Mouse (Mus musculus): ENCODE measurements around the gene H2al1c.
"Not testable (repeated sequence)": the region's sequence is repeated elsewhere in the genome, so short reads cannot be mapped to it uniquely, and the experiment has no call there.

The H2al1c gene
- long read RNA-seq, experiment 1, result 0 reads
- long read RNA-seq, experiment 2, result 0 reads

DNA sequence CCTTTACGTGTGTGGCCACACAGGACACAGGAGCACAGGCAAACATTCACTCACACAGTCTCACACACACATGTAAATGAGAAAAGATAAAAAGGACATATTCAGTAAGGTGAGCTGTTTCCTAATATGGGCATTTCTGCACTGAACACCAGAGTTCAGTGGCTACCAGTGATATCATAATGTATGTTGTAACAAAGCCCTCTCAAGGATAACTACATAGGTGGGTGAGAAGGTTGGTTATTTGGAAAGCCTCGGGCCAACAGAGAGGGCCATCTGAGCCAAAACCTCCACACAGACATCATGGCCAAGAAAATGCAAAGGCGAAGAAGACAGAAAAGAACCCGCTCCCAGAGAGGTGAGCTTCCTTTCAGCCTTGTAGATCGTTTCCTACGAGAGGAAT is at the start of gene H2al1c:
Gene H2al1c, plus strand, starts transcription at position 301 of the 400 bp plus-strand sequence.
- intact Hi-C loops (cut with DNase I), result not testable (repeated sequence)

DNA sequence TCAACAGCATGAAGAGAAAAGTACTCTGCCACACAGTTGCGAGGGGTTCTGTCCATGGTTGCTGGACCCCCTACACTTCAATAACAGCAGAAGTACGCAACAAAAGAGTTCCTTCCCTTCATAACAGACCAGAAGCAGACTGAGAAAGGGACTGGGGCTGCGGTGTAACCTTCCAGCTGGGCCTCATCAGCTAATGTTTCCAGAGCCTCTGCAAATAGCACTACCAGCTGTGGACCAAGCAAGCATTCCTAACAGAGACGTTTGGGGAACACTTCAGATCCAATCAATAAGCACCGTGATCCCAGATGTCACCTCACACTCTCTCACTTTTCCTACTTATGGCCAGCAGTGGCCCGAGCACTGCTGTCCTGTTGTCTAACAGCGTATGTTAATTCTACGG is 40.5 kb upstream of the H2al1c start:
- intact Hi-C loops (cut with DNase I), result no loop called here

GRCm38 (mm10) chrX:11267791-11268190 is 37.7 kb upstream of the H2al1c start:
- intact Hi-C loops (cut with DNase I), result no loop called here

- intact Hi-C loops (cut with DNase I), result no loop called here
Observed at GRCm38 (mm10) chrX:11269074-11269473, 36.4 kb upstream of the H2al1c start.

DNA sequence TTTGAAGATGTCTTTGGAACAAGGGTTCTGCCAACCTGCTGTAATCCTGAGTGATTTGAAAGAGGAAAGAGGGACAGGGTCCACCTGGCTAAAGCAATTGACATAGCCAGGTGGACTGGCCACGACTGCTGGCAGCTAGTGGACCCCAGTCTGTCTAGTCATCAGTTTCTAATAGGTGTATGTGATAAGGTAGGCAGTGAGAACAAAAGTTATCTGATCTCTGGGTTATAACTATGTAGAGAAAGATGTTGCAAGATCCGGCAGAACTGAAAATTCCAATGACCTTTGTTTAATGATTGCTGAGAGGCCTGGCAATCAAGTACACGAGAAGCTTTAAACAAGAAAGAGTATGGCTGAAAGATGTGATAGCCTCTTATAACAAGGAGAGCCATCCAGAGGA is 32.3 kb upstream of the H2al1c start:
- intact Hi-C loops (cut with DNase I), result no loop called here

DNA sequence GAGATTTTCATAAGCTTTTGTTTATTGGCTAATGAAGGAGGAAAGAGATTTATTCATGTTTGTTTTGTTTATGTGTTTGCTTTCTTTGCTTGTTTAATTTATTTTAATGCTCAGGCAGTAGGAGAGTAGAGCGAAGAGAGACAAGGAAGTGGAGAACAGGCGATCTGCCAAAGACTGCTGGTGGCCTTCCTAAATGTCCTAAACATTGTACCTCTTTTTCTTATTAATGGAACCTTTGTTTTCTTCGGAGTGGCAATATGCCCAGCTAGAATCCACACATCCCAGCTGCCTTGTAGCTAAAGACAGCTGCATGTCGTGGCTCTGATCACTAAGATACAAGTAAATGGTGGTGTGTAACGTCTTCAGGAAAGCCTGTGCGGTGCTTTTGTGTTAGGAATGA is 28.4 kb upstream of the H2al1c start:
- intact Hi-C loops (cut with DNase I), result no loop called here

- intact Hi-C loops (cut with DNase I), result no loop called here
Observed at GRCm38 (mm10) chrX:11280741-11281140, 24.7 kb upstream of the H2al1c start.

DNA sequence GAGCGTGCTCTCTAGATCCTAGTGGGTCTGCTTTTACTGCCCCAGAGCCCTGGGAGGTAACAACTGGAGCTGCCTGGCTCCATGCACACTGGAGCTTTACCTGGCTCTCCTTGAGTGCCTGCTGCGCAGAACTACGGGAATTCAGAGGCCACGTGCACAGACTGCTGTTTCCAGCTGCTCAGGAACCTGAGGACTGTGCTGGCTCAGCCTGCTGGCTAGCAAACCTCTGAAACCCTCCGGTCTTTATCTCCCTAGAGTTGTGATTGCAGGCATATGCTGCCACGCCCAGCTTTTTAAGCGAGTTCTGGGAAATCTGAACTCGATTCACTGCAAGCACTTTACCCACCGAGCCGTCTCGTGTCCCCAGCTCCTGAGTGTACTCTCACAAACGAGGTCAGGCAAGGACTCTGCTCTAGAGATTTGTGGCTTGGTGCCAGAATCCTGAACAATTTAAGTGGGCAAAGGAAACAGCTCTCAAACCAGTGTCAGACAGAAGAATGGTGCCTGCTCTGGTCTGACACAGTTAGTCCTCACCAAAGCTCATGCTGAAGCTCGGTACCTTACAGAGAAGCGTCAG is 17.1 kb upstream of the H2al1c start:
- intact Hi-C loops (cut with DNase I), result no loop called here

DNA sequence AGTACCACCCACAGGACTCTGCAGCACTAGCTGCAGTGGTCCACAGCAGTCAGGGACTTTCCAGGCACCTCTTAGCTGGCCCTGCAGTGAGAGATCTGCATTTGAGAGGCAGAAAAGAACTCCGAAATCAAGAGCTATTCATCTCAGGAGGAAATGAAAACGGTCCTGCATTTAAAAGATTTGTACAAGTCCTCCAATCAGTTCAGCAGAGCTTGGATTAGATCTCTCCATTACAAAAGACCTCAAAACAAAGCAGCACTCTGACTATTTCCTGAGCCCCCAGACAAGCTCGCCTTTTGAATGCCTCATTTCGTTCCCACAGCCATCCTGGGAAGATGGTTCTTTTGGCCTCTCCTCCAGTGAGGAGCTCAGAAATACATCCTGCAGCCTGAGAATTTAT is 16.2 kb upstream of the H2al1c start:
- intact Hi-C loops (cut with DNase I), result no loop called here

GRCm38 (mm10) chrX:11298957-11299356 is 6.5 kb upstream of the H2al1c start, which contains the start of gene H2al1a:
H2al1a (plus strand) TSS chrX:11299257.
- intact Hi-C loops (cut with DNase I), result not testable (repeated sequence)

GRCm38 (mm10) chrX:11302132-11302531 is 3.3 kb upstream of the H2al1c start, which contains the start of gene H2al1b:
H2al1b (plus strand) TSS chrX:11302432.
- intact Hi-C loops (cut with DNase I), result not testable (repeated sequence)

GRCm38 (mm10) chrX:11308524-11308923 is 3.1 kb downstream of the H2al1c start, which contains the start of gene H2al1d:
H2al1d (plus strand) TSS chrX:11308824.
- intact Hi-C loops (cut with DNase I), result not testable (repeated sequence)

- intact Hi-C loops (cut with DNase I), result not testable (repeated sequence)
Observed at GRCm38 (mm10) chrX:11311634-11312033, 6.2 kb downstream of the H2al1c start, which contains the start of gene H2al1e. H2al1e (plus strand) TSS chrX:11311934.

GRCm38 (mm10) chrX:11314858-11315257 is 9.4 kb downstream of the H2al1c start, which contains the start of gene H2al1f:
H2al1f (plus strand) TSS chrX:11315158.
- intact Hi-C loops (cut with DNase I), result not testable (repeated sequence)

DNA sequence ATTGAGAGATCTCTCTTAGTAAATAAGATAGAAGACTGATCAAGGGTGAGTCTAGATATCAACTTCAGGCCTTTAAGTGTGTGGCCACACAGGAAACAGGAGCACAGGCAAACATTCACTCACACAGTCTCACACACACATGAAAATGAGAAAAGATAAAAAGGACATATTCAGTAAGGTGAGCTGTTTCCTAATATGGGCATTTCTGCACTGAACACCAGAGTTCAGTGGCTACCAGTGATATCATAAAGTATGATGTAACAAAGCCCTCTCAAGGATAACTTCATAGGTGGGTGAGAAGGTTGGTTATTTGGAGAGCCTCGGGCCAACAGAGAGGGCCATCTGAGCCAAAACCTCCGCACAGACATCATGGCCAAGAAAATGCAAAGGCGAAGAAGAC is 12.5 kb downstream of the H2al1c start, which contains the start of gene H2al1g:
Gene H2al1g, plus strand, starts transcription at position 301 of the 400 bp plus-strand sequence.
- intact Hi-C loops (cut with DNase I), result not testable (repeated sequence)

DNA sequence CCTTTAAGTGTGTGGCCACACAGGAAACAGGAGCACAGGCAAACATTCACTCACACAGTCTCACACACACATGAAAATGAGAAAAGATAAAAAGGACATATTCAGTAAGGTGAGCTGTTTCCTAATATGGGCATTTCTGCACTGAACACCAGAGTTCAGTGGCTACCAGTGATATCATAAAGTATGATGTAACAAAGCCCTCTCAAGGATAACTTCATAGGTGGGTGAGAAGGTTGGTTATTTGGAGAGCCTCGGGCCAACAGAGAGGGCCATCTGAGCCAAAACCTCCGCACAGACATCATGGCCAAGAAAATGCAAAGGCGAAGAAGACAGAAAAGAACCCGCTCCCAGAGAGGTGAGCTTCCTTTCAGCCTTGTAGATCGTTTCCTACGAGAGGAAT is 15.7 kb downstream of the H2al1c start, which contains the start of gene H2al1h:
Gene H2al1h, plus strand, starts transcription at position 301 of the 400 bp plus-strand sequence.
- intact Hi-C loops (cut with DNase I), result not testable (repeated sequence)

DNA sequence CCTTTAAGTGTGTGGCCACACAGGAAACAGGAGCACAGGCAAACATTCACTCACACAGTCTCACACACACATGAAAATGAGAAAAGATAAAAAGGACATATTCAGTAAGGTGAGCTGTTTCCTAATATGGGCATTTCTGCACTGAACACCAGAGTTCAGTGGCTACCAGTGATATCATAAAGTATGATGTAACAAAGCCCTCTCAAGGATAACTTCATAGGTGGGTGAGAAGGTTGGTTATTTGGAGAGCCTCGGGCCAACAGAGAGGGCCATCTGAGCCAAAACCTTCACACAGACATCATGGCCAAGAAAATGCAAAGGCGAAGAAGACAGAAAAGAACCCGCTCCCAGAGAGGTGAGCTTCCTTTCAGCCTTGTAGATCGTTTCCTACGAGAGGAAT is 18.9 kb downstream of the H2al1c start, which contains the start of gene H2al1i:
Gene H2al1i, plus strand, starts transcription at position 301 of the 400 bp plus-strand sequence.
- intact Hi-C loops (cut with DNase I), result not testable (repeated sequence)

DNA sequence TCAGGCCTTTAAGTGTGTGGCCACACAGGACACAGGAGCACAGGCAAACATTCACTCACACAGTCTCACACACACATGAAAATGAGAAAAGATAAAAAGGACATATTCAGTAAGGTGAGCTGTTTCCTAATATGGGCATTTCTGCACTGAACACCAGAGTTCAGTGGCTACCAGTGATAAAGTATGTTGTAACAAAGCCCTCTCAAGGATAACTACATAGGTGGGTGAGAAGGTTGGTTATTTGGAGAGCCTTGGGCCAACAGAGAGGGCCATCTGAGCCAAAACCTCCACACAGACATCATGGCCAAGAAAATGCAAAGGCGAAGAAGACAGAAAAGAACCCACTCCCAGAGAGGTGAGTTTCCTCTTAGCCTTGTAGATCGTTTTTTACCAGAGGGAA is 22.1 kb downstream of the H2al1c start, which contains the start of gene H2al1j:
Gene H2al1j, plus strand, starts transcription at position 301 of the 400 bp plus-strand sequence.
- intact Hi-C loops (cut with DNase I), result not testable (repeated sequence)

- intact Hi-C loops (cut with DNase I), result no loop called here
Observed at GRCm38 (mm10) chrX:11345762-11346161, 40.3 kb downstream of the H2al1c start.

- intact Hi-C loops (cut with DNase I), result no loop called here
Observed at GRCm38 (mm10) chrX:11346756-11347155, 41.3 kb downstream of the H2al1c start.

Measured in adrenal gland (tissue).